Mouse (Mus musculus) cerebellum, adult 18-20 months (tissue): ENCODE results near the gene C3.

ENCODE experiments used
- DNase-seq, 2 experiments: peaks; one replicate each; pipeline ENCODE4 v3.0.0; 2021

C3 gene

DNA sequence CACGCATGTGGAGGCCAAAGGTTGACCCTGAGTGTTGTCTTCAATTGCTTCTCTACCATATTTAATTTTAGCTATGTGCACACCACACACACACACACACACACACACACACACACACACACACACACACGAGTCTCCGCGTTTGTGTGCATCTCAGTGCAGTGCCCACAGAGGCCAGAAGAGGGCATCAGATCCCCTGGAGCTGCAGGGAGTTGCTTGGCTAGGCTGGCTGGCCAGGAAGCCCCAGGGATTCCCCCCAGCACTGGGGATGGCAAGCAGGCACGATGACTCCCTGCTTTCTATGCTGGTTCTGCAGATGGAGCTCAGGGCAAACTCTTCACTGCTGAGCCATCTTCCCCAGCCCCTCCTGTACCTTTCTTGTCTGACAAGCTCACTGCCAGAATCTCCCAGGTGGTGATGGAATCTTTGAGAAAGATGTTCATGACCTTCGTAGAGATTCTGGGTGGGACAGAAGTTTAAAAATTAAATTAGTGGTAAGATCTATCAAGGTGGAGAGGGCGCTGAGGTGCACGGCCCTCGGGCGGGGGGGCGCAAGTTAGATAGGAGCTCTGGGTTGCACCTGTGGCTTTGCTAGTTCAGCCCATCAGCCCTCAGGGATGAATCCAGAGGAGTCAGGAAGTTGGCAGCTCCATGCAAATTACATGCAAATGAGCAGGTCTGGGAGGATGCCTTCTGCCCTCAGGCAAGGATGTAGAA is 8.6 kb downstream of the C3 start:
- DNase-seq, result peak; percentile 61 to 70

DNA sequence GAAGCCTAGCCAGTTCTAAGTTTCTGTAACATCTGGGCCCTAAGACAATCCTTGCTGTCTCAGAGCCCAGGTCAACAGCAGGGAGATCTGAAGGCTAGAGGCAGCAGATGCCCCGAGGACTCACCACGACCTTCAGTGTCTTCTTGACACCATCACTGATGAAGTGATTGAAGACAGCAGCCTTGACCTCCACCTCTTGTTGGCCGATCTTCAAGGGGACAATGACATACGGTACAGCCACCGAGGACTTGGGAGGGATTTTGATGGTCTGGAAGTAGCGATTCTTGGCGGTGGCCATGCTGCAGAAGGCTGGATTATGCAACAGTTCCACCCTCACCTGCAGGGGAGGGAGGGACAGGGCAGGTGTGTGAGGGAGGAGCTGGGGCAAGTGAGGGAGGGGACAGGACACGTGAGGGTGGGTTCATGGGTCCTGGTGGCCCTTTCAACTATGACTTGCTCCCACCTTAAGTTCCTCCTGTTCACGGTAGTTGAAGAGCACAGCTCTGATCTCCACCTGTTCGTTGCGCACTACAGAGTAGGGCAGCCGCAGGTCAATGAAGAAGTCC is 9.5 kb downstream of the C3 start:
- DNase-seq, result no peak

DNA sequence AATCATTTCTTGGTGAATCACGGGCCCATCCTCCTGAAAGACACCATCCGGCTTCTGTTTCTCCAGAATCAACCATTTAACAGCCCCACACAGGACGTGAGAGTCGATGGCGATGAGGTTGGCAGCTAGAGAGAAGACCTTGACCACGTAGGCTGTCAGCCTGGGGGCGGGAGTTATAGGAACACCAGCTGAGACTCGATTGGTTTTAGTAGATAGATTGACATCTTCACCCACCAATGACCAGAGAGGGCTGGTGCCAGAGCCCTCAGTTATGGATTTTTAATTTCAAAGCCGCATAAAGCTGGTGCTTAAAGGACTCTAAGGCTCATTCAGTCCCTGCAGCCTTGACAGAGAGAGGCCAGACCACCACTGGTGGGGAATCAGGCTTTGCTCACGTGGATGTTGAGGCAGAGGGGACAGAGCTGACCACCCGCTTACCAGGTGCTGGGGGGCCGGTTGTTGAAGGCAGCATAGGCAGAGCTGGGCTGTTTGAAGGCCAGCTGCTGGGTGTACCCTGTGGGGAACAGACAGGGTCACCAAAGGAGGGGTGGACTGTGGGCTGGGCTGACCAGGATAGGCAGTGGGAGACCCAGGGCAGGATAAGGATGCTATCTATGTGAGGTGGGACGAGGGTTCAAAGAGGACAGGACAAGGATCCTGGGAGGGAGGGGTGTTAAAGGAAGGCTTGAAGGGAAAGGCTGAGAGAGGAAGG is 13.1 kb downstream of the C3 start:
- no peak for DNase-seq

- DNase-seq, result no peak
Measured at GRCm38 (mm10) chr17:57211501-57211900, 16.4 kb downstream of the C3 start.

GRCm38 (mm10) chr17:57209330-57209729 is 18.6 kb downstream of the C3 start:
- DNase-seq, result no peak

- no peak for DNase-seq
Measured at GRCm38 (mm10) chr17:57207938-57208337, 20.0 kb downstream of the C3 start.

DNA sequence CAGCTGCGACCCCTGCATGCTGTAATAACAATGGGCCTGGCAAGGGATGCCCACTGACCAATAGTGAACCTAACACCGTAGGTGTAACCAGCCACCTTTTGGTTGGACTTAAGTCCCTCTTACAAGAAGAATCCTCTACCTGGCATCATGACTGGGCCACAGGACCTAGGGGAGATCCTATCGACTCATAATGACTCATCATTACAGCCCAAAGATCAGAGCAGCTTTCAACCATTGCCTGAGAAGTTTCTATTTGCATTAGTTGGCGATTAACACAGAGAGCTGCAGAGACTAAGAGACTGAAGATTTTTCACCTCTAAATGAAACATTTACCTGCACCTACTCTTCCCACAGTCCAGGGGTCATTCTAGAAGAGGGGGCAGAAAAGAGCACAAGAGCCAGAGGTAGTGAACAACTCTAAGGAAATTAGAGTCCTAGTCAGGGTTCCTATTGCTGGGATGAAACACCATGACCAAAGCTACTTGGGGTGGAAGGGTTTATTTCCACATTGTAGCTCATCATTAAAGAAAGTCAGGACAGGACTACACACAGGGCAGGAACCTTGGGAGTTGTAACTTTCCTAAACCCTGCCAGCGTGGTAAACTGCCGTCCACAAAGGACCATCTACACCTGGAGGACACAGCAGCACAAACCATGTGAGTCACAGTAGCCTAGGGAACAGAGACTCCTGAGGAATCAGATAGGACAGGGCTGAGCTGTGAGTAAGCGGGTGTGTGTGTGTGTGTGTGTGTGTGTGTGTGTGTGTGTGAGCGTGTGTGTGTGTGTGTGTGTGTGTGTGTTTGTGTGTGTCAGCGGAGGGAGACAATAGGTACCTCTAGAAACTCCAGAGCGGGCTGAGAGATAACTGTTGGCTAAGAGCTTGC is 25.9 kb downstream of the C3 start:
- DNase-seq, result no peak

DNA sequence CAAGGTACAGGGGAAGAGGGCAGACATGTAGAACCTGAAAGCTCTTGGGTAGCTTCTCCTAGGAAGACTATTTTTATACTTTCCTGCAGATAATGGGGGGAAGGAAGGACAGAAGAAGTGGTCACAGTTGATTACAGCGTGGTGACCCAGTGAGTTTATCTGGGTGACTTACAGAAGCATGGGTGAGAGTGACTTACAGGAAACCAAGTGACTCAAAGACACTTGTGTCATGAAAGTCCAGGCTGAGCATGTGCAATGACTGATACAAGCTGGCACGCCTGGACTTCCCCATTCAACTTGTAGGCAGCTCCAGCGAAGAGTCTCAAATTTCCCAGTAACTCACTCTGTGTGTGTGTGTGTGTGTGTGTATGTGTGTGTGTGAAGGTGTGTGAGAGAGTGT is 29.7 kb downstream of the C3 start:
- no peak for DNase-seq

- DNase-seq, result no peak
Measured at GRCm38 (mm10) chr17:57195326-57196010, 32.5 kb downstream of the C3 start.

GRCm38 (mm10) chr17:57194771-57195170 is 33.2 kb downstream of the C3 start:
- no peak for DNase-seq

DNA sequence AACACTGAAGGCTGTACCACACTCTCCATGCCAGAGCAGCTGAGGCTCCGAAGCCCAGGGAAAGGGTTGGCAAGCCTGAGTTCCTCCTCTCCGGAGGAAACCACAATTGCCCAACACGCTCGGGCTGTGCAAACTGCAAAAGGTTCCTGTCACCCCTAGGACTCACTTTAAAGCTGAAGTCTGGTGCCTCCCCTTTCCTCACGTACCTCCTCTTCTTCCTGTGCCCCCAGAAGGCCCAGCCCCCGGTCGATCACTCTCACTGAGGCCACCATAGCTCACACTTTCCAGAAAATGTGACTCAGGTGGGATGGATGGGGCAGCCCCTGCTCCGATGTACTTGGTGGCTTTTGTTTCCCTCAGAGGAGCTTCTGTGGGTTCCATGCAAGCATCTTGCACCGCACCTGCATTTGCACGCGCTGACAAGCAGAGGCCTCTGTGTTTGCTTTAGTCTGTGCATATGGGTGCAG is 33.9 kb downstream of the C3 start, which contains the start of gene Tnfsf14:
TSS of gene Tnfsf14 (minus strand) at position 137 of the 467 bp plus-strand sequence.
- DNase-seq, result no peak

GRCm38 (mm10) chr17:57188510-57189192 is 39.3 kb downstream of the C3 start:
- DNase-seq, result no peak

- DNase-seq, result no peak
Measured at GRCm38 (mm10) chr17:57185641-57186040, 42.3 kb downstream of the C3 start.

GRCm38 (mm10) chr17:57182871-57183270 is 45.1 kb downstream of the C3 start:
- DNase-seq, result no peak

GRCm38 (mm10) chr17:57180363-57180762 is 47.6 kb downstream of the C3 start:
- peak; percentile 21 to 22 for DNase-seq

DNA sequence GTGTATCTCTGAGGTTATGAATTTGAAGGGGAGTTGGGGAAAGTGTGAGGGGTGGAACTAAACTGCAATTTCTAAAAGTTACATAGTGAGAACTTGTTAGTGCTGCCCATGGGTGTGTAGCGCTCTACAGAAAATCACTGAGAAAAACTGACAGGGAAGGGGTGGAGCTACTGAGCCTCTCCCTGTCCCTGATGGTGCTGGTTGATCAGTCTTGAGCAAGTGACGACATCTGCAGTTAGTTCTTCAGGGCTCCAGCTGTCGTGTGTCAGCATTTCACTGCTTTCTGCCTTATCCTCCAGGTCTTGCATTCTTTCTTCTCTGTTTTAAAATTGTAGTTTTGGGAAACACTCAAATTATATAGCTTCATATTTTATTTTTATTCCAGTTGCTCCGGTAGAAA is 54.6 kb downstream of the C3 start:
- no peak for DNase-seq

DNA sequence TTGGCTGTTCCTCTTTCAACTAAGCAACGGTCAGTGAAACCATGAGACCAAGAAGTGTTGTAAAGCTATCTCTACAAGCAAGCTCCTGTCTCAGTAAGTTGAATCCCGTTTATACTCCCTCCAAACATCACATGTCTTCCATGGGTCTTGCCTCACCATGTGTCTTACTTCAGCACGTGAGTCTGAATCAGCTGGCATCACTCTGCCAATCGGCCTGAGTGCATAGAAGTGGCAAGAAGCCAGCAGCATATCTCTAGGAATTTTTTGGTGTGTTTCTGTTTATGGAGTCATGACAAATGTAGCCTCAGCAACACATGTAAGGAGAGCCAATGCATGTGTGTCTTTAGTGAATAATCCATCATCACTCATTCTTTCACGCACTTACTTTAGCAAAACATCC is 55.6 kb downstream of the C3 start:
- DNase-seq, result no peak

DNA sequence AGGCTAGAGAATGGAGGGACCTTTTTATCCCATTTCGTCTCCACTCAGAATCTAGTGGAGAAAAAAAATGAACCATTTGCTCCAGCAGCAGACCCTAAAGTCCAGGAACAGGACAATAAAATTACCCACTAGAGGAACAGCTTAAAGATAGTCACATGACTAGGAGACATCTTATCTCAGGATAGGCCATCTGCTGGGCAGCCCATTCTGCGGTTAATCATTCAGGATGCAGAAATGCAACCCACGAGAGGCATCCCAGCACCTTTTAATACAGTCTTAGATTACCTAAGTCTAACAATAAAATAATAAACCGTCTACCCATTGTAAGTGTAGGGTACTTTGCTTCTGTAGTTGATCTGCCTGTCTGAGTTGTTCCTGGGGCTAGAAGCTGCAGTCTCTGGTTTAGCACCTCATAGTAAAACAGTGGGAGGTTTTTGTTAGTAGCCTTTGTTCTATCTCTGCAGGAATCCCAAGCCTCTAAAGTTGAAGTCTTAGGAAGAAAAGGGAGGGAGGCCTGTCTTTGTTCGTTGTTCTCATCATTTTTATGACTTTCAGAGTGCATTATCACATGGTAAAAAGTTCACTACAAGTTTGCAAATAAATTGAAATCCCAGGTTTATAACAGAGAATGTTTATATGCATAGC is 57.2 kb downstream of the C3 start:
- no peak for DNase-seq

GRCm38 (mm10) chr17:57166800-57167791 is 60.8 kb downstream of the C3 start:
- DNase-seq, result peak; percentile 87 to 94
